Mouse (Mus musculus) embryonic facial prominence, embryonic 14.5 days (tissue): Measurements from ENCODE around the gene Arnt. TPM values are rescaled to one million over a fixed set of nuclear protein-coding genes. Genes with fewer than 3 reads are reported as not detected.

ENCODE experiments used
- ATAC-seq: fragments of 200-750 bp; cut with Nextera tagmentation; 2 replicates; pipeline ENCODE4 v1.8.0; 2017; ENCODE audit warnings: low read depth, moderate number of reproducible peaks, moderate TSS enrichment
- DNase-seq: peaks from one replicate; pipeline ENCODE4 v3.0.0-alpha.2; 2015; ENCODE audit warnings: low spot score
- H3K27ac ChIP-seq: fragments of 300-500 bp; sonication (generic); replicated peaks from 2 replicates; pipeline ENCODE4 v1.5.1; 2014; ENCODE audit warnings: low read depth, mild to moderate bottlenecking, low read length, moderate library complexity
- H3K27me3 ChIP-seq: fragments of 300-500 bp; sonication (generic); replicated peaks from 2 replicates; pipeline ENCODE4 v1.6.1; 2014; ENCODE audit warnings: low read length; ENCODE audit not compliant: control insufficient read depth, insufficient read depth
- H3K36me3 ChIP-seq: fragments of 300-500 bp; sonication (generic); 2 replicates; pipeline ENCODE4 v1.6.1; 2014; ENCODE audit warnings: low read length, mixed read lengths; ENCODE audit not compliant: control insufficient read depth, insufficient read depth
- H3K4me1 ChIP-seq: fragments of 300-500 bp; sonication (generic); 2 replicates; pipeline ENCODE4 v1.6.1; 2014; ENCODE audit warnings: antibody characterized with exemption, low read length; ENCODE audit not compliant: control insufficient read depth, insufficient read depth
- H3K4me2 ChIP-seq: fragments of 300-500 bp; sonication (generic); 2 replicates; pipeline ENCODE4 v1.6.1; 2014; ENCODE audit warnings: low read depth, mild to moderate bottlenecking, low read length, moderate library complexity, mixed read lengths
- H3K4me3 ChIP-seq: fragments of 300-500 bp; sonication (generic); 2 replicates; pipeline ENCODE4 v1.5.1; 2014; ENCODE audit warnings: low read depth, mild to moderate bottlenecking, low read length
- H3K9ac ChIP-seq: fragments of 300-500 bp; sonication (generic); 2 replicates; pipeline ENCODE4 v1.6.1; 2014; ENCODE audit warnings: low read depth, mild to moderate bottlenecking, low read length, moderate library complexity, mixed read lengths
- H3K9me3 ChIP-seq: fragments of 300-500 bp; sonication (generic); 2 replicates; pipeline ENCODE4 v1.6.1; 2016; ENCODE audit warnings: low read length; ENCODE audit not compliant: control insufficient read depth
- WGBS: fragments of 180-500 bp; shearing (Covaris S2); extraction: QIAGEN DNeasy Blood & Tissue Kit; methylation state at CpG from one replicate; pipeline ENCODE4 v1.1.7; 2014; 5-methylcytosine and 5-hydroxymethylcytosine counted together
- polyA plus RNA-seq: library from polyadenylated mRNA; unstranded; fragments of >200 nt; fragmentation: Nextera tagmentation; extraction: Ambion mirVana; gene quantifications from 2 replicates; pipeline ENCODE4 v1.2.1, GENCODE M21; 2014

Arnt gene
- polyA plus RNA-seq = 32.5 and 38.1 TPM in 2 replicates

DNA sequence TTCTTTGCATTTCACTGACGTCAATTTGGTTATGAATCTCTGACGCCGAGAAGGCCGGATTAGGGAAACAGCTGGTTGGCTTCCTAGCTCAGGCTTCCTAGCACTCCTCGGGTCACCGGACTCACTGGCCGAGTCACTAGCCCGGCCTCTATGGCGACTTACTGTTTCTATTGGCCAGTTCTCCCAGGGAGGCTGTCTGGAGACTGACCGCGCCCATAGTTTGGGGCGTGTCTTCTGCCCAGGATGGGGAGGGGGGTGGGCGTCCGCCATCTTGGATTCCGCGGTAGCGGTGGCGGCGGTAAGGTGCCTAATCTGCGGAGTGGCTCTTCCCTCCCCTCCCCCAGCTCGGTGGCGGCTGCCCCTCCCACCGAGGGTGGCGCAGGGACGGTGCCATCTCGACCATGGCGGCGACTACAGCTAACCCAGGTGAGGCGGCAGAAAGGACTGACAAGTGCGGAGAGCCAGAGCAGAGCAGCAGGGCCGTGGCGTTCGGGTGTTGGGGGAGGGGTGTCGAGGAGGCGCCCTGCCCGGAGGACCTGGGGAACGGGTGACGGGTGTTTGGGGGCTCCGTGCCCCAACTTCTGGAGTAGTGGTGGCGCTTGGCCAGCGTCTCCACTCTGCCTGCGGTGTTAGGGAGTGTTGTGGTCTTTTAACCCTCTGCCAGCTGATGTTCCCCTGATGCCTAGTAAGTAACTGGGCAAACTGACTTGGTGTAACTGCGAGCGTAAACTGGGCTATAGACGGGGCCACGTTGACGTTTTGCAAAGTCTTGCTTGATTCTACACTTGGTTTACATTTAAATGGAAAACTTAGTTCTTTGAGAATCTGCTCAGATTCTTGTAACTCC is at the start of gene Arnt:
Gene Arnt, plus strand, starts transcription at position 253 of the 847 bp plus-strand sequence.
- Histone ChIP-seq H3K4me2 (peak within 1 kb of the TSS; percentile 68), H3K27me3 (no peaks in the 10 kb centered on the region), H3K9ac (peak within 1 kb of the TSS; percentile 87), H3K4me1 (peaks cover 14% of the 10 kb centered on the region; the same call in 1 of the 2 replicates), H3K36me3 (peaks cover 21% of the 10 kb centered on the region), H3K4me3 (peak within 1 kb of the TSS; percentile 87), H3K9me3 (no peaks in the 10 kb centered on the region), H3K27ac (peak within 1 kb of the TSS; percentile 84)
- DNase-seq (peak; percentile 98), ATAC-seq (peak; percentile 99)
- WGBS = under 1% methylated on average over 43 of the region's 47 CpGs

DNA sequence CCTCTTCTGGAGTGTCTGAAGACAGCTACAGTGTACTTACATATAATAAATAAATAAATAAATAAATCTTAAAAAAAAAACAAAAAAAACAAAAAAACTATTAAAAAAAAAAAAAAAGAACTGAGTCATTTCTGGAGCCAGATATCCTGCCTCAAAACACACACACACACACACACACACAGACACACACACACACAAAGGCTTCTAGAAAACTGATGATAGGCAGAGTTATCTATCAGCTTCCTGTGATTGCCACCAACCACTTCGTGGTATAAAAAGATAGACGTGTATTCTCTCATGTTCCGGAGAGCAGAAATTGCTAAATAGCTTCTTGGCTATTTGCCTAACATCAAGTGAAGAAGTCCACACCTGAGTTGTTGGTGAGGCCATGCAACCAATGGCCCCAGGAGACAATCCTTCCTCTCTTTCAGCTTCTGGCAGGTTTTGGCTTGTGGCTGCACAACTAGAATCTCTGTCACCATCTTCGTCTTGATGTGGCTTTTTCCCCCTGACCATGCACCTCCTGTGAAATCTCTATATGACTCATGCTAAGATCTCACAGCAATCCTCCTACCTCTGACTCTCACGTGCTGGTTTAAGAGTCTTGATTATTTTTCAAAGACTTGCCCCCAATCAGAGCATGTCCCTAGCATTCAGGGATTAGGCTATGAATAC is 48.6 kb upstream of the Arnt start:
- H3K9ac ChIP-seq = no peak overlapping the region
- H3K4me2 ChIP-seq = no peak overlapping the region
- H3K36me3 ChIP-seq = no peaks in the 10 kb centered on the region
- ATAC-seq = no peak
- no peak overlapping the region for H3K27ac ChIP-seq
- no peak for DNase-seq
- no peaks in the 10 kb centered on the region for H3K27me3 ChIP-seq
- no peak overlapping the region for H3K4me3 ChIP-seq
- WGBS = 80% methylated on average over 5 of the region's 5 CpGs
- H3K4me1 ChIP-seq = no peaks in the 10 kb centered on the region
- H3K9me3 ChIP-seq = no peaks in the 10 kb centered on the region

DNA sequence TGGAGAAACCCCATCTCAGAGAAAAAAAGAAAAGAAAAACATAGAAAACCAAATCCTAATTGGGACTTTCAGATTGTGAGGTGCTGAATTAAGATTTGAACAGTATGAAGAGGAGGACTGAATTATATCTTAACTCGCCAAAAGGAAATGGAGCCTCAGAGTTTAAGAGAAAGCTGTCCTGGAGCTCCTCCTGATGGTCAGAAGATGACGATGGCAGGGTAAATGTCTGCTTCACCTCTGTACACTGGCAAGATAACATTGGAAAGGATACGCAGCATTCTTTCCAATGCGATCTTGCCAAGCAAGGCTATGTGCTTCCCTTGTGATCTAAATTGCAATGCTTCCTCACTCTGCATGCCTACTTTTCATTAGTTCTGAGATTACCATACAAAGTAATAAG is 39.8 kb upstream of the Arnt start:
- DNase-seq (no peak), ATAC-seq (no peak)
- H3K4me2 ChIP-seq = no peak overlapping the region
- WGBS = 82% methylated on average over 4 of the region's 4 CpGs
- H3K4me1 ChIP-seq = no peaks in the 10 kb centered on the region
- no peak overlapping the region for H3K27ac ChIP-seq
- no peaks in the 10 kb centered on the region for H3K27me3 ChIP-seq
- peaks cover 7% of the 10 kb centered on the region for H3K9me3 ChIP-seq
- no peak overlapping the region for H3K4me3 ChIP-seq
- H3K36me3 ChIP-seq = no peaks in the 10 kb centered on the region
- H3K9ac ChIP-seq = no peak overlapping the region

DNA sequence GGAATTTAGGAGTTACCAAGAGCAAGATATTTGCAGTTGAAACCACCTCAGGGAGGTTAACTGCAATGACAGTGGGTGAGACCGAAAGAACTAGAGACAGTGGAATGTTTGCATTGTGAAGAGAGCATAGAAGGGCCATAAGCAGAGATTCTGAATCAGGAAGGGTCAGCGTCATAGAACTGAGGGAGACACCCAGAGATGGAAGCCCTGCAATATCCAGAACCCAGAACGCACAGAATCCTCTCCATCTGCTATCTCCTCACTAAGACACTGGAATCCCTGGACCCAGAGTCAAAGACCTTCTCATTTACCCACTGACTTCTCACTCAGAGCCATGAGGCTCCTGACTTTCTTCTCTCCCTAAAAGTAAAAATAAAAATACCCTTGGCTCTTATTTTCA is 31.4 kb upstream of the Arnt start, which contains the start of gene 4930558C23Rik:
Gene 4930558C23Rik, minus strand, starts transcription at position 101 of the 400 bp plus-strand sequence.
- no peak for ATAC-seq
- Histone ChIP-seq H3K9ac (no peak within 1 kb of the TSS), H3K36me3 (no peaks in the 10 kb centered on the region), H3K4me1 (no peaks in the 10 kb centered on the region), H3K9me3 (no peaks in the 10 kb centered on the region), H3K4me3 (no peak within 1 kb of the TSS), H3K27ac (no peak within 1 kb of the TSS), H3K4me2 (no peak within 1 kb of the TSS), H3K27me3 (no peaks in the 10 kb centered on the region)
- whole genome bisulfite sequencing = 91% methylated on average over 3 of the region's 3 CpGs
- DNase-seq = no peak

DNA sequence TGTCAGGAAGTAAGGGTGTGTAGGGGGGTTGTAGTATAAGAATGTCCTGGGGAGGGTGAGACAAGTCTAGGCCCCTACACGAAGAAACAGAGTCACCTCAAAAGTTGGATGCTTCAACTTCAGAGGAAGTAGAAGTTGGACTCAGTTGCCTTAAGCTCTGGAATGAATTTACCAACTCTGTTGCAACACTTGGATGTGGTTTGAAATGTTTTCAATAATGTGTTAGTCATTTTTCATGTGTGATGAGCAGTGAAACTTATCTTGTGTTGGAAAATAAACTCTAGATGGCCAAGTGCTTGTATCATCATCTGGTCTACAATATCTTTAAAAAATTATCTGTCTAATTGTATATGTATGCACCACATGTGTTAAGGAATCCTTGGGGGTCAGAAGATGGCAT is 26.5 kb upstream of the Arnt start:
- Histone ChIP-seq H3K27ac (no peak overlapping the region), H3K9ac (no peak overlapping the region), H3K4me1 (no peaks in the 10 kb centered on the region), H3K4me2 (no peak overlapping the region), H3K4me3 (no peak overlapping the region), H3K36me3 (no peaks in the 10 kb centered on the region), H3K9me3 (no peaks in the 10 kb centered on the region), H3K27me3 (no peaks in the 10 kb centered on the region)
- WGBS = 67% methylated on average over 1 of the region's 1 CpGs
- ATAC-seq = no peak
- DNase-seq = no peak

DNA sequence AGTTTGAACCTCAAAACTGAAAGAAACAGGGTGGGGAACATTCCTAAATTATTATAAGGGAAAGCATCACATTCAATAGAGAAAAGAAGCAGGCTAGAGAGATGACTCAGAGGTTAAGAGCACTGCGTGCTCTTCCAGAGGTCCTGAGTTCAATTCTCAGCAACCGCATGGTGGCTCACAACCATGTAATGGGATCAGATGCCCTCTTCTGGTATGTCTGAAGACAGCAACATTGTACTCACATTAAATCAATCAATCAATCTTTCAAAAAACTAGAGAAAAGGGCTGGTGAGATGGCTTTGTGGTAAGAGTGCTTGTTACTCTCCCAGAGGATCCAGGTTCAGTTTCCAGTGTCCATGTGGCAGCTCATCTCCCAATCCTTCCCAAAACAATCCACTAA is 25.3 kb upstream of the Arnt start:
- no peaks in the 10 kb centered on the region for H3K9me3 ChIP-seq

DNA sequence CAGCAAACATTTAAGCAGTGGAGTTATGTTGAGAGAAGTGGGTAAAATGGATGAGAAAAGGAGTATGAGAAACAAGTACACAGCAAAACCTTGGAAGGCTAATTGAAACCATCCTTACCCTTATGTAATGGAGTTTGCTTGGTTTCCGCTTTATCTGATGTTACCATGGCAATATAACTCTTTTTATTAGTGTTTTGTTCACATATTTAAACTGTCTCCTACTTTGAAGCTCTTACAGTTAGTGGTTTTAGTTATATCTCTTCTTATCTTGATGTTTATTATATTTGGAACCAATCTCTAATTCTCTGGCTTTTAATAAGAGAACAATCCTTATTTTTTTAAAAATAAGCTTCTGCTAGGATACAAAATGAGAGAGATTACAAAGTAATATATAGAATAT is 21.9 kb upstream of the Arnt start:
- no peaks in the 10 kb centered on the region for H3K4me1 ChIP-seq
- no peak overlapping the region for H3K4me3 ChIP-seq
- H3K4me2 ChIP-seq = no peak overlapping the region
- DNase-seq (no peak), ATAC-seq (no peak)
- H3K27ac ChIP-seq = no peak overlapping the region
- 75% methylated on average over 1 of the region's 1 CpGs for WGBS
- 0 out of 2 replicates have a peak, but pooled peaks cover 2% of the 10 kb centered on the region for H3K9me3 ChIP-seq
- H3K9ac ChIP-seq = no peak overlapping the region
- H3K27me3 ChIP-seq = no peaks in the 10 kb centered on the region
- no peaks in the 10 kb centered on the region for H3K36me3 ChIP-seq

More for the DNA sequence above, 25.3 kb upstream of the Arnt start:
- H3K27ac ChIP-seq = no peak overlapping the region
- H3K4me2 ChIP-seq = no peak overlapping the region
- H3K36me3 ChIP-seq = no peaks in the 10 kb centered on the region
- no peak overlapping the region for H3K9ac ChIP-seq
- H3K4me3 ChIP-seq = no peak overlapping the region
- no peak for DNase-seq
- H3K4me1 ChIP-seq = no peaks in the 10 kb centered on the region
- ATAC-seq = no peak
- no peaks in the 10 kb centered on the region for H3K27me3 ChIP-seq
- 91% methylated on average over 2 of the region's 2 CpGs for WGBS

DNA sequence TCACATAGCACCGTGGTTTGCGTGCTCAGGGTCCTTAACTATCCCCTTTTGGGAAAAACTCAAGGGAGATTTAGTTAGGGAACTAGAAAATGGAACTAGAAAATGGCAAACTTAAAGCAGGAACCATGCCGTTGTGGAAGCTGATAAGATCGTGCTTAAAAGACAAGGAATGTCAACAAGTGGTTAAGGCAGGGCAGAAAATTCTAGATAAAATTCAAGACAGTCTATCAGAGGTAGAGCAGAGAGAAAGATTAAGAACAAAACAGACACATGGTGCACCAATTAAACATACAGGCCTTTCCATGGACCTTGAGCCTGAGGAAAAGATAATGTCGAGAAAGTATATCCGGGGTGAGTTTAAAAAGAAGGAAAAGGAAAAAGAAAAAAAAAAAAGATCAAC is 16.3 kb upstream of the Arnt start:
- no peak for ATAC-seq
- H3K4me2 ChIP-seq = no peak overlapping the region
- H3K4me3 ChIP-seq = no peak overlapping the region
- 91% methylated on average over 6 of the region's 6 CpGs for WGBS
- no peak for DNase-seq
- no peaks in the 10 kb centered on the region for H3K4me1 ChIP-seq
- no peaks in the 10 kb centered on the region for H3K27me3 ChIP-seq
- no peak overlapping the region for H3K9ac ChIP-seq
- peaks cover 21% of the 10 kb centered on the region; the same call in 1 of the 2 replicates for H3K9me3 ChIP-seq
- H3K27ac ChIP-seq = no peak overlapping the region
- H3K36me3 ChIP-seq = no peaks in the 10 kb centered on the region
